Mouse (Mus musculus) cerebellum, adult 2 months (tissue): ENCODE results near the gene Xlr4a.
"Not testable (repeated sequence)": the region's sequence is repeated elsewhere in the genome, so short reads cannot be mapped to it uniquely, and the experiment has no call there.

ENCODE experiments used
- CTCF ChIP-seq: fragments of 200-500 bp; IDR thresholded peaks from 2 replicates; pipeline ENCODE4 v1.5.1; 2011; ENCODE audit warnings: low read depth, mild to moderate bottlenecking, control low read depth, low read length, moderate library complexity, borderline replicate concordance; ENCODE audit not compliant: insufficient read depth
- POLR2A ChIP-seq: fragments of 200-500 bp; IDR thresholded peaks from 2 replicates; pipeline ENCODE4 v1.6.1; 2011; ENCODE audit warnings: low read length, control low read depth, borderline replicate concordance; ENCODE audit not compliant: insufficient read depth

GRCm38 (mm10) chrX:73066765-73067312 lies 15.4 kb downstream of the Xlr4a start:
- not testable (repeated sequence) for TF ChIP-seq POLR2A, CTCF
